Mouse (Mus musculus) ES-Bruce4 (cell line): ENCODE results near the gene Slc38a8. TPM values are rescaled to one million over a fixed set of nuclear protein-coding genes. Genes with fewer than 3 reads are reported as not detected.

Experiments
- H3K27ac ChIP-seq: 2 replicates; pipeline ENCODE4 v1.5.1; 2012; ENCODE audit warnings: low read length, inconsistent platforms; ENCODE audit not compliant: insufficient read depth
- H3K27me3 ChIP-seq: 2 replicates; pipeline ENCODE4 v1.6.1; 2012; ENCODE audit warnings: mild to moderate bottlenecking, low read length, inconsistent platforms; ENCODE audit not compliant: control insufficient read depth, poor library complexity, insufficient read depth, severe bottlenecking
- H3K36me3 ChIP-seq: 2 replicates; pipeline ENCODE4 v1.6.1; 2012; ENCODE audit warnings: inconsistent platforms, mild to moderate bottlenecking, low read length, moderate library complexity; ENCODE audit not compliant: control insufficient read depth, poor library complexity, insufficient read depth, severe bottlenecking
- H3K4me1 ChIP-seq: one replicate; pipeline ENCODE4 v1.8.1; 2011; ENCODE audit warnings: low read length; ENCODE audit not compliant: control insufficient read depth, insufficient read depth
- H3K4me3 ChIP-seq: 2 replicates; pipeline ENCODE4 v1.5.1; 2011; ENCODE audit warnings: low read depth, mild to moderate bottlenecking, low read length
- H3K9ac ChIP-seq: 2 replicates; pipeline ENCODE4 v1.6.1; 2012; ENCODE audit warnings: low read depth, mild to moderate bottlenecking, inconsistent platforms; ENCODE audit not compliant: poor library complexity, severe bottlenecking
- H3K9me3 ChIP-seq: replicated peaks from 2 replicates; pipeline ENCODE4 v1.6.1; 2012; ENCODE audit warnings: mild to moderate bottlenecking, low read length, inconsistent platforms; ENCODE audit not compliant: control insufficient read depth, poor library complexity, insufficient read depth, severe bottlenecking
- CTCF ChIP-seq: IDR thresholded peaks from one replicate; pipeline ENCODE4 v1.8.1; 2011; ENCODE audit warnings: low read depth, low read length
- EP300 ChIP-seq: IDR thresholded peaks from 2 replicates; pipeline ENCODE4 v1.6.1; 2011; ENCODE audit warnings: low read depth, low read length; ENCODE audit not compliant: insufficient read depth
- POLR2A ChIP-seq: IDR thresholded peaks from one replicate; pipeline ENCODE4 v1.8.1; 2011; ENCODE audit warnings: low read length; ENCODE audit not compliant: insufficient read depth
- polyA plus RNA-seq: library from polyadenylated mRNA; stranded (reverse); fragments of >200 nt; gene quantifications from 2 replicates; pipeline ENCODE4 v1.2.4, GENCODE M21; 2011; ENCODE audit warnings: low read depth; ENCODE audit not compliant: missing spikeins, insufficient read depth, insufficient read length

The Slc38a8 gene
- polyA plus RNA-seq, result not detected in 2 replicates

DNA sequence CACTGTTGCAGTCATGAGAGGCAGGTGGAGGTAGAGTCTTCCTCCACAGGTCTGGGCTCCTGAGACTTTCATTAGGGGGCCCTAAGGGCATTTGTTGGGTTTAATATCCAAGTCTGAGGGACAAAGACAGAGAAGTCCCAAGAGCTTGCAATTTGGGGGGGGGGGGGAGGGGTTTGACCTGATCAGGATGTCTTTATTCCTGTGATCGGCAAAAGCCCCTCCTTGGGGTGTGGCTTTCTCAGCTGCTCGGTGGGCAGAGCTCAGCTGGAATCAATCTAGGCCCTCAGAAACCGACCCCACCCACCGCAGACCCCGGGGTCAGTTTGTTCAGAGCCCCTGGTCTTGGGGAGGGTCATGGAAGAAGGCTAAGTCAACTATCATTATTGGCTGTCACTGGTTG is at the start of gene Slc38a8:
Gene Slc38a8 (minus strand): TSS at position 101 of the 400 bp plus-strand sequence.
- H3K4me1 ChIP-seq, result peaks cover 7% of the 10 kb centered on the region
- no peak within 1 kb of the TSS for H3K27ac ChIP-seq
- H3K36me3 ChIP-seq, result no peaks in the 10 kb centered on the region
- no peak for TF ChIP-seq POLR2A
- no peak within 1 kb of the TSS for H3K9ac ChIP-seq
- no peaks in the 10 kb centered on the region for H3K27me3 ChIP-seq
- no peaks in the 10 kb centered on the region for H3K9me3 ChIP-seq
- H3K4me3 ChIP-seq, result no peak within 1 kb of the TSS

DNA sequence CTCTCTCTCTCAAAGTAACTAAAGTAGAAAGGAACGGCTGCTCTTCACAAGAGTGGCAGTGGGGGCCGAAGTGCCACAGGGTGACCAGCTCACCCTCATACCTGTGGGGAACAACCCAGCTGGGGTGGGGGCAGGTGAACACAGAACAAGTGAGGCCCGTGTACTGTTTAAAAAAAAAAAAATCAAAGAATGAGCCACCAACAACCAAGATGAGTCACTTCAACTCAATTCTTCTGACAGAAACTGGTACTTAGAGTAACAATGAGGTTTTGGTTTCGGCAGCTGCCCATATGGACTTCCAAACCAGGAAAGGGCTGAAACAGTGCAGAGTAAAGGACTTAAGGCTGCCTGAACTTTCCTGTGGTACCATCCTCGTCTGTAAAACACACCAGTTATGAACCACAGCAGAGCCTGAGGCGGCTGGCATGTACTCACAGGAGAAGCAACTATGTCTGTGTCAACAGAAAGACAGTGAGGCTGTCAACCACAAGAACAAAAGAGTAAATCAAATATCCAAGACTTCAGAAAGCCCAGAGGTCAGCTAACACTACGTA is 47.1 kb upstream of the Slc38a8 start:
- Histone ChIP-seq H3K9ac (no peak overlapping the region), H3K36me3 (peaks cover 29% of the 10 kb centered on the region), H3K27ac (no peak overlapping the region), H3K27me3 (no peaks in the 10 kb centered on the region), H3K9me3 (no peaks in the 10 kb centered on the region), H3K4me1 (peaks cover 14% of the 10 kb centered on the region), H3K4me3 (no peak overlapping the region)
- no peak for TF ChIP-seq CTCF
- no peak for TF ChIP-seq POLR2A
- no peak for TF ChIP-seq EP300

DNA sequence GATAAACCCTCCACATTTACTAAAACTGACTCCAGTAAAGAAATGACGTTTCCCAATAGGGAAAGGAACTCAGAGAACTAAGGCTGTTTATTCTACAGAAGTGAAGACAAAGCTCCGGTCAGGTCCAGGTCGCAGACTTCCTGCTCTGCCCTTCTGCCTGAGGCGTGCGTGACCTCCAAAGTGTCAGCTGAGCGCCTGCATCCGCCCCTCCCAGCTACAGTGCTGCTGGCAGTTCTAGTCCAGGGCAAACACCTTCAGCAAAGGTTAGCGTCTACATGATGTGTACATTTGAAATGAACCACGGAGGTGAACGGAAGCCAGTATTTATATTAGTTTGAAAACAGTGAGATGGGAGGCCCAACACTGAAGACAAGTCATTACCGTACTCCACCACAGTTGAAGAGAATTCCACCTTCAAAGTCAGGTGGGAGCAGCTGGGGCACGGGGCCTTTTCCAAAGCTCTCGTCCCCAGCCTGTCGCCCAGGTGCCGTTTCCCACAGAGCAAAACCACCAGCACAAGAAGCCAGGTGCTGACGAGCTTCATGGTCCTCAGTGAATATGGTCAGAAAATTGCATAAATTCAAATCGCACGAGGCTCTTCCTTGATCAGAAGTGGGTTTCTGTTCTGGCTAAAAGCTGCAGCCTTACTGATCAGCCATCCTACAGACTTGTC is 45.7 kb upstream of the Slc38a8 start:
- Histone ChIP-seq H3K4me1 (peaks cover 13% of the 10 kb centered on the region), H3K9me3 (no peaks in the 10 kb centered on the region), H3K27ac (peak overlapping the region; percentile 64), H3K9ac (peak overlapping the region; percentile 37), H3K27me3 (no peaks in the 10 kb centered on the region), H3K4me3 (no peak overlapping the region), H3K36me3 (peaks cover 41% of the 10 kb centered on the region)
- no peak for TF ChIP-seq POLR2A
- TF ChIP-seq CTCF, result no peak
- peak; percentile 98 for TF ChIP-seq EP300

DNA sequence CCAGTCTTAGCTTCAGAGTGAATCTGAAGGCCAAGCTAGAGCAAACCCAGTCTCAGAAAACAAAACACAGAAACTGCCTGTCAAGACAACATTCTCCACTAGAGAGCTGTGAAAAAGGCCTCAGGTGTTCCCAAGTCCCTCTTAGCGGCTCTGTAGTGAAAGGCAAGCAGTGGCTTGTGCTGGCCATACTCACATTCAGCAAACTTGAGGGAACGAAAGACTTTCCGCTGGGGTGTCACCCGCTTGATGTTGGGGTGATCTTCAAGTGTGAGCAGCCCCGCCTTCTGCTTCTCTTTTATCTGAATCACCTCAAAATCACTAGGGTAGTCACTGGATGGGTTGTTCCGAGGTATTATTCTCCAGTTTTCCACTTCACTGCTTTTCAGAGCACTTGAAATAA is 44.3 kb upstream of the Slc38a8 start:
- Histone ChIP-seq H3K27ac (peak overlapping the region; percentile 23), H3K4me3 (no peak overlapping the region), H3K36me3 (peaks cover 55% of the 10 kb centered on the region), H3K27me3 (no peaks in the 10 kb centered on the region), H3K9ac (no peak overlapping the region; the same call in 1 of the 2 replicates), H3K4me1 (peaks cover 12% of the 10 kb centered on the region), H3K9me3 (no peaks in the 10 kb centered on the region)
- TF ChIP-seq POLR2A, result no peak
- no peak for TF ChIP-seq CTCF
- TF ChIP-seq EP300, result no peak

DNA sequence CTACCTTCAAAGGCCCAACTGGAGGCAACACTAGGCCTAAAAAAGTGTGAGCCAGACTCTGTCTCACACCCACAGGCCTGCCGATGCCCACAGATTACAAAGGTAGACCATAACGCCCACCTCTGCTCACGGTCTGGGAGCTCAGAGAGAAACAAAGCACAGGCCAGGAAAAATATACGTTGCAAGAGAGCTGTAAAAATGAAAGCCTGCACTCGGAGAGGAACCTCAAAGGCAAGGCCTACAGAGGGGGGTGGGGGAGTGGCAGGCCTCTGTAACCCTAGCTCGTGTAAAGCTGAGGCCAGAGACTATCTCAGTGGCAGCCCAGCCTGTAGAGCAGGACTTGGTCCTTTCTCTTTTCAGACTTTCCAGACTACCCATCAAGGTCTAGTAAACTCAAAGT is 43.7 kb upstream of the Slc38a8 start:
- peaks cover 61% of the 10 kb centered on the region for H3K36me3 ChIP-seq
- no peak overlapping the region for H3K9ac ChIP-seq
- no peak for TF ChIP-seq EP300
- no peak for TF ChIP-seq CTCF
- no peak for TF ChIP-seq POLR2A
- H3K27ac ChIP-seq, result peak overlapping the region; percentile 66
- no peaks in the 10 kb centered on the region for H3K9me3 ChIP-seq
- no peaks in the 10 kb centered on the region for H3K27me3 ChIP-seq
- H3K4me3 ChIP-seq, result no peak overlapping the region
- peaks cover 9% of the 10 kb centered on the region for H3K4me1 ChIP-seq

DNA sequence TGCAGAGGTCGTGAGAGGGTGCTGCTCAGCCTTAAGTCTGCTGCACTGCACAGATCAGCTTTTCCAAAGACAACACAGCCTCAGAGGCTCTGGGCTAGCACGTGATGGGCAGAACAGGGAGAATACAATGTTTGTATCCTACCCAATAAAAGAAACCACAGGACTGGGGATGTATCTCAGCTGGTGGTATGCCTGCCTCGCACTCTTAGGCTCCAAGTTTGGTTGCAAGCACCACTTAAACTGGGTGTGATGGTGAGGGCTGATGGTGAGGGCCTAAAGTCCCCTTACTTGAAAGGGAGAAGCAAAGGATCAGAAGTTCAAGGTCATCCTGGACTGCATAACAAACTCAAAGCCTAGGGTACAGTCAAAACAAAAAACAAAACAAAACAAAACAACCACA is 43.1 kb upstream of the Slc38a8 start:
- Histone ChIP-seq H3K9me3 (no peaks in the 10 kb centered on the region), H3K4me1 (peaks cover 8% of the 10 kb centered on the region), H3K4me3 (no peak overlapping the region), H3K36me3 (peaks cover 67% of the 10 kb centered on the region), H3K27ac (peak overlapping the region; percentile 66), H3K9ac (no peak overlapping the region), H3K27me3 (no peaks in the 10 kb centered on the region)
- no peak for TF ChIP-seq CTCF
- peak; percentile 65 for TF ChIP-seq EP300
- no peak for TF ChIP-seq POLR2A
